Mouse (Mus musculus) midbrain, embryonic 13.5 days (tissue): ENCODE measurements at regions not wholly inside any gene's neighbourhood (a gene's known extent, or its start where the extent isn't known, plus 50 kb on each side); places are given as distances from the start of the nearest gene placed in this dataset.

ENCODE experiments used
- ATAC-seq: fragments of 200-750 bp; cut with Nextera tagmentation; 2 replicates; pipeline ENCODE4 v1.8.0; 2017; ENCODE audit warnings: mild to moderate bottlenecking, moderate TSS enrichment, moderate library complexity
- H3K27ac ChIP-seq: fragments of 300-500 bp; sonication (generic); 2 replicates; pipeline ENCODE4 v1.5.1; 2015; ENCODE audit warnings: inconsistent platforms, mild to moderate bottlenecking, moderate library complexity
- H3K27me3 ChIP-seq: fragments of 300-500 bp; sonication (generic); 2 replicates; pipeline ENCODE4 v1.6.1; 2015; ENCODE audit warnings: mild to moderate bottlenecking, inconsistent platforms
- H3K36me3 ChIP-seq: fragments of 300-500 bp; sonication (generic); 2 replicates; pipeline ENCODE4 v1.6.1; 2015; ENCODE audit warnings: mild to moderate bottlenecking, inconsistent platforms
- H3K4me1 ChIP-seq: fragments of 300-500 bp; sonication (generic); replicated peaks from 2 replicates; pipeline ENCODE4 v1.6.1; 2015; ENCODE audit warnings: inconsistent platforms
- H3K4me2 ChIP-seq: fragments of 300-500 bp; sonication (generic); replicated peaks from 2 replicates; pipeline ENCODE4 v1.6.1; 2015; ENCODE audit warnings: moderate library complexity, mild to moderate bottlenecking, inconsistent platforms
- H3K4me3 ChIP-seq: fragments of 300-500 bp; sonication (generic); replicated peaks from 2 replicates; pipeline ENCODE4 v1.5.1; 2015; ENCODE audit warnings: mild to moderate bottlenecking, inconsistent platforms
- H3K9ac ChIP-seq: fragments of 300-500 bp; sonication (generic); replicated peaks from 2 replicates; pipeline ENCODE4 v1.6.1; 2015; ENCODE audit warnings: mild to moderate bottlenecking, inconsistent platforms
- H3K9me3 ChIP-seq: fragments of 300-500 bp; sonication (generic); 2 replicates; pipeline ENCODE4 v1.6.1; 2016; ENCODE audit warnings: mild to moderate bottlenecking, inconsistent platforms
- WGBS: fragments of 180-500 bp; shearing (Covaris S2); methylation state at CpG from one replicate; pipeline ENCODE4 v1.1.7; 2015; 5-methylcytosine and 5-hydroxymethylcytosine counted together

GRCm38 (mm10) chr5:26338191-26338590, 80.7 kb downstream of the Gm7361 start:
- Histone ChIP-seq H3K27me3 (no peaks in the 10 kb centered on the region), H3K4me1 (no peaks in the 10 kb centered on the region), H3K36me3 (no peaks in the 10 kb centered on the region), H3K27ac (no peak overlapping the region), H3K4me3 (no peak overlapping the region), H3K9me3 (no peaks in the 10 kb centered on the region), H3K9ac (no peak overlapping the region), H3K4me2 (no peak overlapping the region)
- ATAC-seq: no peak

GRCm38 (mm10) chr5:26339266-26339665, 81.8 kb downstream of the Gm7361 start:
- H3K4me1 ChIP-seq: no peaks in the 10 kb centered on the region
- no peak overlapping the region for H3K4me3 ChIP-seq
- H3K9me3 ChIP-seq: no peaks in the 10 kb centered on the region
- H3K9ac ChIP-seq: no peak overlapping the region
- no peaks in the 10 kb centered on the region for H3K27me3 ChIP-seq
- no peaks in the 10 kb centered on the region for H3K36me3 ChIP-seq
- ATAC-seq: no peak
- no peak overlapping the region for H3K27ac ChIP-seq
- H3K4me2 ChIP-seq: no peak overlapping the region
- WGBS: 88% methylated on average over 1 of the region's 1 CpGs

GRCm38 (mm10) chr5:26355156-26355555, 97.7 kb downstream of the Gm7361 start:
- Histone ChIP-seq H3K4me1 (no peaks in the 10 kb centered on the region), H3K27me3 (no peaks in the 10 kb centered on the region), H3K9me3 (no peaks in the 10 kb centered on the region; the same call in 1 of the 2 replicates), H3K4me3 (no peak overlapping the region), H3K27ac (no peak overlapping the region), H3K36me3 (no peaks in the 10 kb centered on the region), H3K9ac (no peak overlapping the region), H3K4me2 (no peak overlapping the region)
- 91% methylated on average over 10 of the region's 10 CpGs for WGBS
- ATAC-seq: no peak

- Histone ChIP-seq H3K9me3 (no peaks in the 10 kb centered on the region), H3K4me3 (no peak overlapping the region), H3K9ac (no peak overlapping the region), H3K4me1 (no peaks in the 10 kb centered on the region), H3K36me3 (no peaks in the 10 kb centered on the region), H3K27ac (no peak overlapping the region), H3K4me2 (no peak overlapping the region), H3K27me3 (no peaks in the 10 kb centered on the region)
- ATAC-seq: no peak
- 92% methylated on average over 3 of the region's 3 CpGs for WGBS
Measured at GRCm38 (mm10) chr5:26359082-26359481, 101.6 kb downstream of the Gm7361 start.

- Histone ChIP-seq H3K9ac (no peak overlapping the region), H3K4me3 (no peak overlapping the region), H3K36me3 (no peaks in the 10 kb centered on the region), H3K4me2 (no peak overlapping the region), H3K9me3 (no peaks in the 10 kb centered on the region), H3K4me1 (peaks cover 4% of the 10 kb centered on the region; the same call in 1 of the 2 replicates), H3K27me3 (no peaks in the 10 kb centered on the region), H3K27ac (no peak overlapping the region)
- WGBS: 62% methylated on average over 10 of the region's 10 CpGs
- no peak for ATAC-seq
Measured at GRCm38 (mm10) chr5:26374175-26374984, 116.9 kb downstream of the Gm7361 start.

- ATAC-seq: no peak
- 82% methylated on average over 2 of the region's 2 CpGs for WGBS
- H3K27ac ChIP-seq: no peak overlapping the region
- H3K4me1 ChIP-seq: no peaks in the 10 kb centered on the region
- H3K4me2 ChIP-seq: no peak overlapping the region
- no peaks in the 10 kb centered on the region for H3K27me3 ChIP-seq
- no peaks in the 10 kb centered on the region for H3K9me3 ChIP-seq
- no peak overlapping the region for H3K9ac ChIP-seq
- no peaks in the 10 kb centered on the region for H3K36me3 ChIP-seq
- no peak overlapping the region for H3K4me3 ChIP-seq
Measured at GRCm38 (mm10) chr5:26407088-26407672, 149.7 kb downstream of the Gm7361 start.

GRCm38 (mm10) chr5:26413185-26413584, 155.7 kb downstream of the Gm7361 start:
- Histone ChIP-seq H3K36me3 (no peaks in the 10 kb centered on the region), H3K4me2 (no peak overlapping the region), H3K9ac (no peak overlapping the region), H3K27me3 (no peaks in the 10 kb centered on the region), H3K27ac (no peak overlapping the region), H3K9me3 (no peaks in the 10 kb centered on the region), H3K4me3 (no peak overlapping the region), H3K4me1 (no peaks in the 10 kb centered on the region)
- no peak for ATAC-seq
- 39% methylated on average over 1 of the region's 1 CpGs for WGBS

- Histone ChIP-seq H3K4me1 (no peaks in the 10 kb centered on the region), H3K9ac (no peak overlapping the region), H3K36me3 (no peaks in the 10 kb centered on the region), H3K9me3 (no peaks in the 10 kb centered on the region), H3K27ac (no peak overlapping the region), H3K27me3 (no peaks in the 10 kb centered on the region), H3K4me2 (no peak overlapping the region), H3K4me3 (no peak overlapping the region)
- ATAC-seq: no peak
- 80% methylated on average over 4 of the region's 4 CpGs for WGBS
Measured at GRCm38 (mm10) chr5:26444331-26445200, 187.1 kb downstream of the Gm7361 start.

GRCm38 (mm10) chr5:26451306-26451705, 193.8 kb downstream of the Gm7361 start:
- H3K9me3 ChIP-seq: no peaks in the 10 kb centered on the region; the same call in 1 of the 2 replicates
- H3K9ac ChIP-seq: no peak overlapping the region
- no peak overlapping the region for H3K4me2 ChIP-seq
- H3K4me1 ChIP-seq: no peaks in the 10 kb centered on the region
- 40% methylated on average over 1 of the region's 1 CpGs for WGBS
- ATAC-seq: no peak
- H3K27me3 ChIP-seq: no peaks in the 10 kb centered on the region
- H3K27ac ChIP-seq: no peak overlapping the region
- no peaks in the 10 kb centered on the region for H3K36me3 ChIP-seq
- no peak overlapping the region for H3K4me3 ChIP-seq

GRCm38 (mm10) chr5:26457627-26458026, 200.1 kb downstream of the Gm7361 start:
- WGBS: 85% methylated on average over 4 of the region's 4 CpGs

GRCm38 (mm10) chr5:26466666-26467065, 209.2 kb downstream of the Gm7361 start:
- H3K4me2 ChIP-seq: no peak overlapping the region
- no peak overlapping the region for H3K27ac ChIP-seq
- no peak overlapping the region for H3K4me3 ChIP-seq
- no peaks in the 10 kb centered on the region for H3K4me1 ChIP-seq
- no peaks in the 10 kb centered on the region for H3K9me3 ChIP-seq
- no peaks in the 10 kb centered on the region for H3K36me3 ChIP-seq
- no peak overlapping the region for H3K9ac ChIP-seq
- H3K27me3 ChIP-seq: no peaks in the 10 kb centered on the region
- no peak for ATAC-seq
- WGBS: 66% methylated on average over 1 of the region's 1 CpGs

More at GRCm38 (mm10) chr5:26457627-26458026, 200.1 kb downstream of the Gm7361 start:
- no peaks in the 10 kb centered on the region for H3K9me3 ChIP-seq
- no peak overlapping the region for H3K27ac ChIP-seq
- H3K4me3 ChIP-seq: no peak overlapping the region
- no peaks in the 10 kb centered on the region for H3K27me3 ChIP-seq
- no peak overlapping the region for H3K4me2 ChIP-seq
- no peak overlapping the region for H3K9ac ChIP-seq
- H3K36me3 ChIP-seq: no peaks in the 10 kb centered on the region
- H3K4me1 ChIP-seq: no peaks in the 10 kb centered on the region
- ATAC-seq: no peak

GRCm38 (mm10) chr5:26485726-26486125, 228.2 kb downstream of the Gm7361 start:
- Histone ChIP-seq H3K9me3 (no peaks in the 10 kb centered on the region), H3K27ac (no peak overlapping the region), H3K36me3 (no peaks in the 10 kb centered on the region), H3K9ac (no peak overlapping the region), H3K27me3 (no peaks in the 10 kb centered on the region), H3K4me1 (no peaks in the 10 kb centered on the region), H3K4me2 (no peak overlapping the region), H3K4me3 (no peak overlapping the region)
- 89% methylated on average over 2 of the region's 2 CpGs for WGBS
- no peak for ATAC-seq
